Mouse (Mus musculus) midbrain, embryonic 14.5 days (tissue): ENCODE data around the gene Rab13. TPM values are rescaled to one million over a fixed set of nuclear protein-coding genes. Genes with fewer than 3 reads are reported as not detected.
"Not testable (repeated sequence)": the region's sequence is repeated elsewhere in the genome, so short reads cannot be mapped to it uniquely, and the experiment has no call there.

ENCODE experiments used
- ATAC-seq: fragments of 200-750 bp; cut with Nextera tagmentation; 2 replicates; pipeline ENCODE4 v1.8.0; 2017; ENCODE audit warnings: moderate number of reproducible peaks, moderate library complexity; ENCODE audit not compliant: low FRiP score, low TSS enrichment
- DNase-seq: peaks from one replicate; pipeline ENCODE4 v3.0.0-alpha.2; 2015
- H3K27ac ChIP-seq: fragments of 300-500 bp; sonication (generic); replicated peaks from 2 replicates; pipeline ENCODE4 v1.5.1; 2014; ENCODE audit warnings: mild to moderate bottlenecking, low read depth, low read length, moderate library complexity
- H3K27me3 ChIP-seq: fragments of 300-500 bp; sonication (generic); 2 replicates; pipeline ENCODE4 v1.6.1; 2014; ENCODE audit warnings: low read length, control low read depth, mixed read lengths; ENCODE audit not compliant: control insufficient read depth, insufficient read depth
- H3K36me3 ChIP-seq: fragments of 300-500 bp; sonication (generic); 2 replicates; pipeline ENCODE4 v1.6.1; 2014; ENCODE audit warnings: low read length, control low read depth; ENCODE audit not compliant: control insufficient read depth, insufficient read depth
- H3K4me1 ChIP-seq: fragments of 300-500 bp; sonication (generic); 2 replicates; pipeline ENCODE4 v1.6.1; 2014; ENCODE audit warnings: mild to moderate bottlenecking, antibody characterized with exemption, low read length, control low read depth; ENCODE audit not compliant: control insufficient read depth, insufficient read depth
- H3K4me2 ChIP-seq: fragments of 300-500 bp; sonication (generic); 2 replicates; pipeline ENCODE4 v1.6.1; 2014; ENCODE audit warnings: mild to moderate bottlenecking, low read length, moderate library complexity
- H3K4me3 ChIP-seq: fragments of 300-500 bp; sonication (generic); replicated peaks from 2 replicates; pipeline ENCODE4 v1.5.1; 2014; ENCODE audit warnings: low read depth, low read length
- H3K9ac ChIP-seq: fragments of 300-500 bp; sonication (generic); replicated peaks from 2 replicates; pipeline ENCODE4 v1.6.1; 2014; ENCODE audit warnings: mild to moderate bottlenecking, low read length, moderate library complexity
- H3K9me3 ChIP-seq: fragments of 300-500 bp; sonication (generic); 2 replicates; pipeline ENCODE4 v1.6.1; 2016; ENCODE audit warnings: low read length, control low read depth, mixed read lengths; ENCODE audit not compliant: control insufficient read depth
- WGBS: fragments of 180-500 bp; shearing (Covaris S2); extraction: QIAGEN DNeasy Blood & Tissue Kit; methylation state at CpG from one replicate; pipeline ENCODE4 v1.1.7; 2014; 5-methylcytosine and 5-hydroxymethylcytosine counted together
- polyA plus RNA-seq: library from polyadenylated mRNA; unstranded; fragments of >200 nt; fragmentation: Nextera tagmentation; extraction: Ambion mirVana; gene quantifications from 2 replicates; pipeline ENCODE4 v1.2.1, GENCODE M21; 2014

Rab13 gene
- polyA plus RNA-seq, 1 experiment from 2014 or later = 10.7 TPM

- H3K4me2 ChIP-seq, H3K27ac ChIP-seq, ATAC-seq, H3K27me3 ChIP-seq, DNase-seq, H3K4me3 ChIP-seq, H3K9ac ChIP-seq, H3K9me3 ChIP-seq: not testable (repeated sequence)
- Histone ChIP-seq H3K4me1 (peaks cover 16% of the 10 kb centered on the region), H3K36me3 (peaks cover 19% of the 10 kb centered on the region)
- WGBS = 95% methylated on average over 2 of the region's 2 CpGs
These were observed 39.2 kb downstream of the Rab13 start for GRCm38 (mm10) chr3:90252659-90253058.

GRCm38 (mm10) chr3:90253174-90253573 lies 39.7 kb downstream of the Rab13 start:
- peak overlapping the region; percentile 92 for H3K4me3 ChIP-seq
- H3K27ac ChIP-seq = not testable (repeated sequence)
- 82% methylated on average over 1 of the region's 1 CpGs for WGBS

GRCm38 (mm10) chr3:90253653-90254418 lies 40.3 kb downstream of the Rab13 start, which contains the start of gene Crtc2:
Gene Crtc2 (plus strand): TSS chr3:90254163.
- Histone ChIP-seq H3K4me3 (peak within 1 kb of the TSS; percentile 92), H3K9ac (peak within 1 kb of the TSS; percentile 90), H3K27me3 (no peaks in the 10 kb centered on the region), H3K27ac (peak within 1 kb of the TSS; percentile 86), H3K4me1 (peaks cover 12% of the 10 kb centered on the region), H3K36me3 (peaks cover 31% of the 10 kb centered on the region), H3K9me3 (no peaks in the 10 kb centered on the region), H3K4me2 (peak within 1 kb of the TSS; percentile 64)
- under 1% methylated on average over 40 of the region's 40 CpGs for WGBS
- DNase-seq (peak; percentile 98), ATAC-seq (peak; percentile 96)

More at GRCm38 (mm10) chr3:90253174-90253573, 39.7 kb downstream of the Rab13 start:
- Histone ChIP-seq H3K4me1 (peaks cover 16% of the 10 kb centered on the region), H3K4me2 (peak overlapping the region; percentile 64; the same call in 1 of the 2 replicates), H3K36me3 (peaks cover 25% of the 10 kb centered on the region)
- not testable (repeated sequence) for H3K9ac ChIP-seq, H3K27me3 ChIP-seq, H3K9me3 ChIP-seq, ATAC-seq, DNase-seq

GRCm38 (mm10) chr3:90254419-90255193 lies 41.1 kb downstream of the Rab13 start:
- Histone ChIP-seq H3K4me2 (peak overlapping the region; percentile 64), H3K9me3 (no peaks in the 10 kb centered on the region), H3K36me3 (peaks cover 39% of the 10 kb centered on the region), H3K27ac (peak overlapping the region; percentile 86), H3K4me3 (peak overlapping the region; percentile 92), H3K4me1 (peaks cover 8% of the 10 kb centered on the region), H3K9ac (peak overlapping the region; percentile 90), H3K27me3 (no peaks in the 10 kb centered on the region)
- ATAC-seq (peak; percentile 71), DNase-seq (no peak)
- under 1% methylated on average over 41 of the region's 41 CpGs for WGBS

GRCm38 (mm10) chr3:90255194-90255565 lies 41.7 kb downstream of the Rab13 start:
- Histone ChIP-seq H3K27ac (no peak overlapping the region), H3K4me1 (peaks cover 8% of the 10 kb centered on the region), H3K9ac (peak overlapping the region; percentile 90), H3K4me3 (peak overlapping the region; percentile 92), H3K4me2 (peak overlapping the region; percentile 64), H3K36me3 (peaks cover 45% of the 10 kb centered on the region), H3K9me3 (no peaks in the 10 kb centered on the region), H3K27me3 (no peaks in the 10 kb centered on the region)
- no peak for ATAC-seq
- DNase-seq = no peak
- 29% methylated on average over 2 of the region's 2 CpGs for WGBS

GRCm38 (mm10) chr3:90255784-90256353 lies 42.4 kb downstream of the Rab13 start:
- H3K27ac ChIP-seq = no peak overlapping the region
- H3K9ac ChIP-seq = no peak overlapping the region
- WGBS = 95% methylated on average over 14 of the region's 14 CpGs

GRCm38 (mm10) chr3:90256731-90257530 lies 43.4 kb downstream of the Rab13 start:
- DNase-seq (no peak), ATAC-seq (no peak)
- WGBS = 93% methylated on average over 19 of the region's 19 CpGs
- Histone ChIP-seq H3K27ac (no peak overlapping the region), H3K4me3 (no peak overlapping the region), H3K9ac (no peak overlapping the region), H3K9me3 (no peaks in the 10 kb centered on the region), H3K4me2 (no peak overlapping the region), H3K4me1 (peaks cover 8% of the 10 kb centered on the region), H3K27me3 (no peaks in the 10 kb centered on the region), H3K36me3 (peaks cover 52% of the 10 kb centered on the region)

More at GRCm38 (mm10) chr3:90255784-90256353, 42.4 kb downstream of the Rab13 start:
- H3K4me3 ChIP-seq = no peak overlapping the region; the same call in none of the 2 replicates
- H3K4me2 ChIP-seq = peak overlapping the region; percentile 64
- H3K27me3 ChIP-seq = no peaks in the 10 kb centered on the region
- peaks cover 8% of the 10 kb centered on the region for H3K4me1 ChIP-seq
- peaks cover 48% of the 10 kb centered on the region for H3K36me3 ChIP-seq
- ATAC-seq (no peak), DNase-seq (no peak)
- H3K9me3 ChIP-seq = no peaks in the 10 kb centered on the region

- Histone ChIP-seq H3K9ac (no peak overlapping the region), H3K4me3 (no peak overlapping the region), H3K9me3 (no peaks in the 10 kb centered on the region), H3K27ac (no peak overlapping the region), H3K27me3 (no peaks in the 10 kb centered on the region), H3K36me3 (peaks cover 68% of the 10 kb centered on the region), H3K4me2 (no peak overlapping the region), H3K4me1 (peaks cover 8% of the 10 kb centered on the region)
- DNase-seq (no peak), ATAC-seq (no peak)
- WGBS = 93% methylated on average over 4 of the region's 4 CpGs
These were observed 45.0 kb downstream of the Rab13 start for GRCm38 (mm10) chr3:90258521-90258920.
